Mouse (Mus musculus) thymus, postnatal 10 days (tissue): ENCODE data around the gene Nme2.
A peak's percentile ranks its signal among the peaks of the same experiment; 100 is the strongest.

Experiments
- DNase-seq, 2 experiments: peaks; one replicate each; pipeline ENCODE4 v3.0.0; 2021; ENCODE audit warnings: low spot score in 2 of 2

The Nme2 gene

DNA sequence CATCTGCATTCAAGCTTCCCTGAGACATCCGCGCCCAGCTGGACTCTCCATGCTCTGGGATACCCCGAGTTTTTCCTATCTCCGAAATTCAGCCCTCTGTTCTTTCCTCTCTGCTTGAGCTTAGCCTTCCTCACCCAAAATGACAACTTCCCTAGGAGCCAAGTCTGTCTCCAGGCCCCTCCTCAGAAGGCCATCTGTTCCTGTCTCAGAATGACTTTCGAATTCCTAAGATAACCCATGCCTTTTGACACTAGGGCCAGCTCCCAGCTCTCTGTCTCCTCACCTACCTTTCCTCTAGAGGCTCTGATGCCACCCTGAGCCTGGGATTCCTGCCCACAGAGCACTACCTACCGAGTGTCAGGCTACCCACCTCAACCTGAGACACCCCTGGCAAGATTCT lies at the start of gene Nme2:
Nme2 (minus strand) TSS at position 101 of the 400 bp plus-strand sequence.
- no peak for DNase-seq

DNA sequence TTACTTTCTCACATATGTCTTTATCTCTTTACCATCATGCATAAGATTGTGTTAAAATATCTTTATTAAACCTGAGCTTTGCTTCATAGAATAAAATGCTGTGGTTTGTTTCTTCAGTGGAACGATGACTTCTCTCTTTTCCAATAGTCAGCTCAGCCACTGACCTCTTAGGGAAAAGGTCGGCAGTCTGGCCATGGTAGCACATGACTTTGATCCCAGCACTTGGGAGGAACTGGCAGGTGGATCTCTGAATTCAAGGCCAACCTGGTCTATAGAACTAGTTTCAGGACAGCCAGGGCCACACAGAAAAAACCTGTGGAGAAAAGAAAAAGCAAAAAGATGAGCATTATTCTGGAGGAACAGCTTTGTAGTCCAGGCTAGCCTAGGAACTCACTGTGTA lies 47.3 kb upstream of the Nme2 start:
- no peak for DNase-seq

- no peak for DNase-seq
Measured at GRCm38 (mm10) chr11:93999276-93999675, 43.2 kb upstream of the Nme2 start.

DNA sequence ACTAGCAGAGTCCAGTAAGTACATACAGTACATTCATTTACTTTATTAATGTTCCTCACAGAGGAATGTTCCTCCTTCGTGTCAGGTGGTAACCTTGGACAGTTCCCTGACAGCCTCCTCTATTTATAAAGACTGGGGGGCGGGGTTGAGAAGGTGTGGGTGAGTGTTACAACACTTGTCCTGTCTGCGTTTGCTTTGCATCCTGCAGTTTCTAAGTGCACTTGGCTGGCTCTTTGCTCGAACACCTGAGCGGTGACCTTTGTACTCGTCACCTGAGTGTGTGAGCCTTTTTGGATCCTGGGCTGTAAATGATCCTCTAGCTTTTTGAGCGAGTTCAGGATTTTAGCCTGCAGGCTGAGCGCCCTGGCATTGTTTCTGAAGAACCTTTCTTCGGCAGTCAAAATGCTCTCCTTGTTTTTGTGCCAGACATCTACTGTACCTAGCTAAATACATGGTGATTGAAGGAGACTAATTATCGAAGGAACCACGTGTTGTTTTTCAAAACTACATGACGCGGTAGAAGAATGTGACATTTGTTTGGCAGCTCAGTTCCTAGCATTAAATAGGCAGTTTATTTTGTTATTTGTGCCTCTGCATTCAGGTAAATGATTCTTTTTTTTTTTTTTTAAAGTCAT lies 41.2 kb upstream of the Nme2 start:
- DNase-seq = peak; percentile 24 to 26

DNA sequence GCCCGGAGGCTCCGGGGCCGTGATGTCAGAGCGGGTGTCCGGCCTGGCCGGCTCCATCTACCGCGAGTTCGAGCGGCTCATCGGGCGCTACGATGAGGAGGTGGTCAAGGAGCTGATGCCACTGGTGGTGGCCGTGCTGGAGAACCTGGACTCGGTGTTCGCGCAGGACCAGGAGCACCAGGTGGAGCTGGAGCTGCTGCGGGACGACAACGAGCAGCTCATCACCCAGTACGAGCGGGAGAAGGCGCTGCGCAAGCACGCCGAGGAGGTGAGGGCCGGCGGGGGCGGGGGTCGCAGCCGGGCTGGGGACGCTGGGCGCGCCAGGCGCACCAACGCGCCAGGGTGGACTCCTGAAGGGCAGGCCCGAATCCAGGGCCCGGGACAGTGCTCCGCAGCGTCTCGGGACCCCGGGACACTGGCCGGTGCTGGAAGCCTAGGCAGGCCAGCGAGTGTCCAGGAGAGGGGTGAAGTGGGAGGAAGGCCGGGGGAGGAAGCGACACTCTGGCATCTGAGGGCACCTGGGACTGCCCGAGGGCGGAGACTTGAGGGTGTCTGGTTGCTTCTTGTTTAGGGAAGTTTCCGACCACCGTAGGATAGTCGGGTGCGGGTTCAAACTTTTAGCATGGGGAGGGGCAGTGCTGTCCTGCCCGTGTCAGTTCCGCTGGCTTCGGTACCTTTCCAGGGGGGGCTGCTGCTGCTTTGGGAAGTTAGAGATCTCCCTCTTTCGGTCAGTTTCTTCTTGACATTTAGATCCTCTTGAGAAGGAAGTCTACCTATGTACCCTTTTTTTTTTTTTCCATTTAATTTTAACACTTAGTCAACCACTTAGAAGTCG lies 40.5 kb upstream of the Nme2 start:
- peak; percentile 36 to 50 for DNase-seq

DNA sequence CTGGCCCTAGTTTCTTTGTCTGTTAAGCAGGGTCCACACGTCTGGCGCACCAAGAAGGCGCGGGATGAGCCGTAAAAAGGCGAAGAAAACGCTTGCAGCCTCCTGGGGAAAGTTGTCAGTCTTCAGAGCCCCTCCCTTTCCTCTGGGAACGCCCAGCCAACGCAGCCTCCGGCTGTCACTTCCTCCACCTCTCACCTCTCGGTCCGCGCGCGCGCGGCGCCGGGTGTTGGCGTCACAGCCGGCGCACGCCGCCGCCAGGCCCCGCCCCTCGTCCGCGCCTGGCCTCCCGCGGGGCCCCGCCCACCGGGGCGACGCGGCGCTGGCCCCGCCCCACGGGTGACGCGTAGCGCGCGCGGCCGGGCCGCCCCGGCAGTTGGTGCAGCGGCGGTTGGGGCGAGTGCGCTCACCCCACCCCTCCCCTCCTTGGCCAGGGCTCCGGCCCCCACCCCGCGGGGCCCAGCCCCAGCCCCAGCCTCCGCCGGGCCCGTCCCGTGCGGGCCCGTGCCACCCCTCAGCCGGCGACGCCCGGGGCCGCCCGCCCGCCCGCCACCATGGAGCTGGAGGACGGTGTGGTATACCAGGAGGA lies 39.8 kb upstream of the Nme2 start, which contains the start of gene Spag9:
Spag9 (plus strand) TSS at position 372 of the 586 bp plus-strand sequence.
- DNase-seq = peak; percentile 90 to 94

GRCm38 (mm10) chr11:93995111-93995719 lies 39.2 kb upstream of the Nme2 start:
- peak; percentile 51 to 66 for DNase-seq

GRCm38 (mm10) chr11:93994531-93994930 lies 38.5 kb upstream of the Nme2 start:
- no peak for DNase-seq

DNA sequence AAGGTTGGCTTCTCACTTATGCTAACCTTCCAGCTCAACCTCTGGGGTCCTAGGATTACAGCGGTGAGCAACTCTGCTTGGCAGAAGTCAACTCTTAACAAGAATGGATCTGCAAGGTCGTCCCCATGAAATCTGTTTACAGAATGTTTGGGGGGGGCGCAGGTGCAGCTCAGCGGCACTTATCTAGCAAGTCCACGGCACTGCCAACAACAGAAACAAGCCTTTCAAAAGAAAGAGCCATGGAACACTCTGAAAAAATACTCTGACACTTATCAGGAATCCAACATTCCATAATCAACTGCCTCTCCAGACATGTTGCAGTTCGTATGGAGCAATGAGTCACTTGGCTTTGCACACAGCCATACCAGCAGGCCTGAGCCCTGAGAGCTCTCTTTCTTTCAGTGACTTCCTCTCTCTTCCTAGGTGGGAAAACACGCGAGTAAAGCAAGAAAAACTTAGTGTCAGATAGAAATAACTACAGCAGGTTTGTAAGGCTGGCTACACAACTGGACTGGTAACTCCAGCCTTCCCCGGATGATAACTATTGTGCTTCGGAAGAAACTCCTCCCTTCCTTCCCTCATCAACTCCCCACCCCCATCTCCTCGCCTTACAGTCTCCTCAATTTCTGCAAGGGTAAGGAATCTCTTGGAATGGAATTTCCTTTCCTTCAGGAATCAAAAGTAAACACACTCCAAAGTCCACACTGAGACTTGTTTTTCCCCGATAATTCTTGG lies 32.4 kb upstream of the Nme2 start:
- no peak for DNase-seq

- DNase-seq = no peak
Measured at GRCm38 (mm10) chr11:93987625-93988327, 31.7 kb upstream of the Nme2 start.

- DNase-seq = no peak
Measured at GRCm38 (mm10) chr11:93987026-93987425, 31.0 kb upstream of the Nme2 start.

GRCm38 (mm10) chr11:93986298-93986697 lies 30.2 kb upstream of the Nme2 start:
- DNase-seq = no peak

DNA sequence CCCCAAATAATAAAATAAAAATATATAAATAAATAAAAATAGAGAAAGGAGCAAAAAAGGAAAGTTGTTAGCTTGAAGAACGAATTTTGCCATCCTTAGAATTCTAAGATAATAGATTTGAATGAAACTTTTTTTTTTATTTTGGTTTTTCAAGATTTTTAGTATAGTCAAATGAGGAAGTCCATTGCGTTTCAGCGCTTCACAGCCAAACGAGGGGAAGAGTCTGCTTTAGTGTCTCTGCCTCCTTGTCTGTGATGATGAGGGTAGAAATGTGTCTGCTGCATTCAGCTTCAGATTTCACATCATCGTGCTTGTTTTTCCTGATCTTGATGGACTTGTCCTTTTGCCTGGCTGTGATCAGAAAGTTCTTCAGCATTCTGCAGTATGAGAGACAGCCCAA lies 29.2 kb upstream of the Nme2 start:
- no peak for DNase-seq

DNA sequence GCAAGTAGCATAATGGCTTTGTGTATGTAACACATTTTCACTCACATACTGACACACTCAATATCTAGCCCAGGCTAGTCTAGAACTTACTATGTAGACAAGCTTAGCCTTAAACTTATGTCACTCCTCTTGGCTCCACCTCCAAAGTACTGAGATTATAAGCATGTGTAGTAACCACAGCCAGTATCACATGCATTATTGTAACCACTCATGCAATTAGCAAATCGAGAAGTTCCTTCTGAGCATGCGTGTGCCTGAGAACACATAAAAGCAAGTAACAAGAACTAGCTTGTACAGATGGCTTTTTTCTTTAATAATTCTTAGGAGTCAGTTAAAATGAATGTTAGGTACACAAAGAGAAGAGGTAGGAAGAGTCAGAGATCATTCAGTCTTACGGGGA lies 28.6 kb upstream of the Nme2 start:
- no peak for DNase-seq

GRCm38 (mm10) chr11:93979502-93980049 lies 23.5 kb upstream of the Nme2 start:
- no peak for DNase-seq

DNA sequence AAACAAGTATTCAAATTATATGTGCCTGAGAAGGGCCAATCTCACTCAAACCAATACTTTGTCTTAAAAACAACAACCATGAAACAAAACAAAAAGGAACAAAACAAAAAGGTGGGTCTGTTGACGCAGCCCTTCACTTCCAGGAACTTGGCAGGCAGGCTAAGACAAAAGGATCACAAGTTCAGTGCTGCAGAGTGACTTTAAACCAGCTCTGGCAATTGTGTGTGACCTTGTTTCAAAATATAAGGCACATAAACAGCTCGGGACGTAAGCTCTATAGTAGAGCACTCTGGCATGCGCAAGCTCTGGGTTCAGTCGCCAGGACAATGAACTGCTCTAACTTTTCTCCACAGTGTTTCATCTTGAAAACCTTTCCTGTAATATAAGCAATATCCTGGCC lies 16.9 kb upstream of the Nme2 start:
- DNase-seq = no peak

- DNase-seq = no peak
Measured at GRCm38 (mm10) chr11:93969799-93970198, 13.7 kb upstream of the Nme2 start.

- no peak for DNase-seq
Measured at GRCm38 (mm10) chr11:93969171-93969570, 13.1 kb upstream of the Nme2 start.

- DNase-seq = no peak
Measured at GRCm38 (mm10) chr11:93968848-93969128, 12.7 kb upstream of the Nme2 start.

- peak; percentile 95 to 98 for DNase-seq
Measured at GRCm38 (mm10) chr11:93968005-93968847, 12.2 kb upstream of the Nme2 start, which contains the start of the genes Gm20390 and Nme1. Gene Gm20390 (minus strand): TSS chr11:93968293. Gene Nme1 (minus strand): TSS chr11:93968521.
